Mouse (Mus musculus) liver, postnatal 0 days (tissue): ENCODE data around the gene Tshz2. TPM values are rescaled to one million over a fixed set of nuclear protein-coding genes. Genes with fewer than 3 reads are reported as not detected.

Source experiments
- ATAC-seq: fragments of 200-750 bp; cut with Nextera tagmentation; 2 replicates; pipeline ENCODE4 v1.8.0; 2017; ENCODE audit warnings: mild to moderate bottlenecking, moderate library complexity
- DNase-seq: peaks from one replicate; pipeline ENCODE4 v3.0.0-alpha.2; 2016
- H3K27ac ChIP-seq: fragments of 300-500 bp; sonication (generic); 2 replicates; pipeline ENCODE4 v1.5.1; 2014; ENCODE audit warnings: antibody characterized with exemption, moderate library complexity, mild to moderate bottlenecking, low read depth
- H3K27me3 ChIP-seq: fragments of 300-500 bp; sonication (generic); 2 replicates; pipeline ENCODE4 v1.6.1; 2014; ENCODE audit warnings: low read length, control low read depth, mixed read lengths; ENCODE audit not compliant: insufficient read depth
- H3K36me3 ChIP-seq: fragments of 300-500 bp; sonication (generic); replicated peaks from 2 replicates; pipeline ENCODE4 v1.6.1; 2014; ENCODE audit warnings: mild to moderate bottlenecking, control low read depth, low read length, moderate library complexity, mixed read lengths; ENCODE audit not compliant: insufficient read depth
- H3K4me1 ChIP-seq: fragments of 300-500 bp; sonication (generic); 2 replicates; pipeline ENCODE4 v1.6.1; 2014; ENCODE audit warnings: antibody characterized with exemption, mild to moderate bottlenecking, control low read depth; ENCODE audit not compliant: insufficient read depth
- H3K4me2 ChIP-seq: fragments of 300-500 bp; sonication (generic); 2 replicates; pipeline ENCODE4 v1.6.1; 2014; ENCODE audit warnings: low read depth, mild to moderate bottlenecking, low read length, moderate library complexity, mixed read lengths
- H3K4me3 ChIP-seq: fragments of 300-500 bp; sonication (generic); 2 replicates; pipeline ENCODE4 v1.5.1; 2014; ENCODE audit warnings: low read depth, low read length
- H3K9ac ChIP-seq: fragments of 300-500 bp; sonication (generic); replicated peaks from 2 replicates; pipeline ENCODE4 v1.6.1; 2014; ENCODE audit warnings: mild to moderate bottlenecking, moderate library complexity
- H3K9me3 ChIP-seq: fragments of 300-500 bp; sonication (generic); 2 replicates; pipeline ENCODE4 v1.6.1; 2016; ENCODE audit warnings: mild to moderate bottlenecking, control low read depth, low read length, mixed read lengths
- CTCF ChIP-seq: sonication (generic); IDR thresholded peaks from 2 replicates; pipeline ENCODE4 v1.5.1; 2016; ENCODE audit warnings: antibody characterized with exemption, low read depth
- EP300 ChIP-seq: IDR thresholded peaks from 2 replicates; pipeline ENCODE4 v1.6.1; 2016; ENCODE audit warnings: antibody characterized with exemption, low read depth, mild to moderate bottlenecking
- WGBS: fragments of 180-500 bp; shearing (Covaris S2); extraction: QIAGEN DNeasy Blood & Tissue Kit; methylation state at CpG from one replicate; pipeline ENCODE4 v1.1.7; 2014; ENCODE audit not compliant: insufficient replicate concordance; 5-methylcytosine and 5-hydroxymethylcytosine counted together
- polyA plus RNA-seq: library from polyadenylated mRNA; unstranded; fragments of >200 nt; fragmentation: Nextera tagmentation; extraction: Ambion mirVana; gene quantifications from 2 replicates; pipeline ENCODE4 v1.2.1, GENCODE M21; 2015

The Tshz2 gene
- polyA plus RNA-seq, 1 experiment from 2014 or later = 1.5 TPM

DNA sequence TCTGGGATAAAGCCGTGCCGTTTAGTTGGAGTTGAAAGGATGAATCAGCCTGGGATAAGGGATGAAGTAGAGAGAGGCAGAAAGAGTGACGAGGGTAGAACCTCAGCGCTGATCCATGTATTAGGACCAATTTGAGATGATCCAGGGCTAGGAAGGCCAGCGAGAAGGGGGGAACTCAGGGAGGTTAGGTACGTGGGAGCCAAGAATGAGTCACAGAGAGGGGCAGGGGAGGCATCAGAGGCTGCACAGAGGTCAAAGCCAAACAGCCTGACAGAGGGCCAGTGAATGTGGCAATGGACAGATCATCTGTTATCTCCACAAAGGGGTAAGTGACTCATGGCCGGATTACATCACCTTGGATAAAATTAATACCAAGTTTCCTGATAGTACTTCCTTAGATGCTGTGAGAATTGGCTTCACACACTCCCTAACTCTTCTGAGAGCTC, 97.8 kb downstream of the Tshz2 start:
- no peaks in the 10 kb centered on the region for H3K27me3 ChIP-seq
- H3K4me2 ChIP-seq = no peak overlapping the region
- H3K9ac ChIP-seq = no peak overlapping the region
- no peaks in the 10 kb centered on the region for H3K36me3 ChIP-seq
- no peak overlapping the region for H3K27ac ChIP-seq
- 61% methylated on average over 7 of the region's 7 CpGs for WGBS
- peaks cover 8% of the 10 kb centered on the region; the same call in 1 of the 2 replicates for H3K4me1 ChIP-seq
- TF ChIP-seq EP300 (no peak), CTCF (no peak)
- no peaks in the 10 kb centered on the region for H3K9me3 ChIP-seq
- DNase-seq = peak; percentile 27
- no peak overlapping the region for H3K4me3 ChIP-seq
- peak; percentile 85 for ATAC-seq

DNA sequence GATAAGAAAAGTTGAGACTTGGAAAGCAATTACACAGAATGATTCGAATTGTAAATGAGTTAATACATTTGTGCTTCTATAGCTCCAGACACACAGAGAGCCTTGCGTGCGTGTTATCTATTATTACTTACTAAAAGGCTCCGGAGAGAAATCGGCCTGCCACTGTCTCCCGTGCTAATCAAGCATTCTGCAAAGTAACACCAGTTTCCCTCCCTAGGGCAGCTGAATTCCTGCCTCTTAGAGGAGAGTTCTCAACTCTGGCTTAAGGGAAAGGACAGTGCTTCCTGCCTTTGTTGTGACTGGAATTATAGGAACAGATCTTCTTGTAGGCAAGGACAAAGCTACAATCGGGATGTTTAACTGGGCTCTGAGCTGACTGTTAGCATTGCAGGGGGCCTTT, 101.2 kb downstream of the Tshz2 start:
- WGBS = 61% methylated on average over 7 of the region's 7 CpGs
- ATAC-seq (no peak), DNase-seq (no peak)
- H3K36me3 ChIP-seq = no peaks in the 10 kb centered on the region
- no peak overlapping the region for H3K4me3 ChIP-seq
- no peak overlapping the region for H3K9ac ChIP-seq
- H3K9me3 ChIP-seq = no peaks in the 10 kb centered on the region
- peaks cover 4% of the 10 kb centered on the region; the same call in 1 of the 2 replicates for H3K4me1 ChIP-seq
- no peak overlapping the region for H3K4me2 ChIP-seq
- no peak for TF ChIP-seq EP300
- no peak for TF ChIP-seq CTCF
- H3K27me3 ChIP-seq = no peaks in the 10 kb centered on the region
- H3K27ac ChIP-seq = no peak overlapping the region

DNA sequence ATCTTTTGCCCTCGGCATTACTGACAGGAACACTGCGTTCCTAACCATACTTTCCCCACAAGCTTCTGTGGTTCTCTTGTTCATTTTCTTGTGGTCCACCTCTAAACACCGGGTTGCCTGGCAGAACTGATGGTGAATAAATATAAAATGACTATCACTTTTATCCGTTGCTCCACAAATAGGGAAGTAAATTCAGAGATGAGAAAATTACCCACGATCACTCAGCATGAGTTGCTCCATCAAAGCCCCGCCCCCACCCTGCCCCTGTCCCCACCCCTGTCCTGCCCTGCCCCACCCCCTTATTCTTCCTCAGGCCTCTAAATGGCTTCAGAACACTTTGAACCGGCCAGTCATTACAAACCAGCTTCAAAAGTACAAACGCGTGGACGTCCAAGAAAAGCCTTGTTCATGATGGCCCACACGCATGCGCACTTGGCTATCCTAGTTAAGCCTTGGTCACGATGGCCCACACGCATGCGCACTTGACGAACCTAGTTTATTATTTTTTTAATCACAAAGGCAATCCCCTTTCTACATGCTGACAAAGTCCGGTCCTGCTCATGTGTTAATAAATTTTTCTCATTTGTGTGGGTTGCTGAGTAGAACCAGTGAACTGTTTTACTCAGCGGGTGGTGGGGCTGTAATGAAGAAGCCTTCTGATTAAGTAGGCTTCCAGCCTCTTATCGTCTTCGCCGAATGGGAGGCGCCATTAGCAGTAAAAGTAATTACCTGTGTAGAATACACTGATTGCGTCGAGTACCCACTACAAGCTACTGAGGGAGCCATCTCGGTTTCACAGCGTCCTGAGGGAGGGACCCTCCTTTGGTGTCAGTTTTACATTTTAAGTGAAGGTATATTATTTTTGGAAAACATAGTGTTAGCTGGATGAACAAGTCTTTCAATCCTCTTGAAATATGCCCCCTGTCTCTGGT, 102.9 kb downstream of the Tshz2 start:
- DNase-seq = no peak
- Histone ChIP-seq H3K27ac (no peak overlapping the region), H3K9me3 (no peaks in the 10 kb centered on the region), H3K9ac (no peak overlapping the region), H3K36me3 (no peaks in the 10 kb centered on the region), H3K4me1 (no peaks in the 10 kb centered on the region), H3K4me2 (no peak overlapping the region), H3K27me3 (no peaks in the 10 kb centered on the region), H3K4me3 (no peak overlapping the region)
- WGBS = 79% methylated on average over 26 of the region's 26 CpGs
- TF ChIP-seq EP300 (no peak), CTCF (no peak)
- no peak for ATAC-seq

DNA sequence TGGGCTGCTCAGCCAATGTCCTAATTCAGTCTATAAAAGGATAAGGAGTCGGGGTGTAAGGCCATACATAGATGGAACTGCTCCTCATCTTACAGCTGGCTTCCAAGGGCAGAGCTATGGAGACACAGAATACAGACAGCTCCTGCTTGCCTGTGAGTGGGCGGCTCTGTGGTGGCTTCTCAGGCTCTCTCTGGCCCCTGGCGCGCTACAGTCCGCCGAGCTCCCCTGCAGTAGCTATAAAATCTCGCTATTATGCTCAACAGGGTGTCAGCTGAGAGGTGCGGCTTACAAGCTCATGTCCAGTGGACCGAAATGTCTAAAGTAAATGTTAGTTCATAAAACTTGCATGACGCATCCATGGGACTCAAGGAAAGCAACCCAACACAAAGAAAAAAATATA, 108.2 kb downstream of the Tshz2 start:
- Histone ChIP-seq H3K4me2 (no peak overlapping the region), H3K4me1 (peaks cover 5% of the 10 kb centered on the region; the same call in 1 of the 2 replicates), H3K27me3 (no peaks in the 10 kb centered on the region), H3K9ac (no peak overlapping the region), H3K27ac (no peak overlapping the region), H3K9me3 (no peaks in the 10 kb centered on the region), H3K36me3 (no peaks in the 10 kb centered on the region), H3K4me3 (no peak overlapping the region)
- DNase-seq (no peak), ATAC-seq (no peak)
- WGBS = 85% methylated on average over 10 of the region's 10 CpGs
- no peak for TF ChIP-seq EP300
- no peak for TF ChIP-seq CTCF

DNA sequence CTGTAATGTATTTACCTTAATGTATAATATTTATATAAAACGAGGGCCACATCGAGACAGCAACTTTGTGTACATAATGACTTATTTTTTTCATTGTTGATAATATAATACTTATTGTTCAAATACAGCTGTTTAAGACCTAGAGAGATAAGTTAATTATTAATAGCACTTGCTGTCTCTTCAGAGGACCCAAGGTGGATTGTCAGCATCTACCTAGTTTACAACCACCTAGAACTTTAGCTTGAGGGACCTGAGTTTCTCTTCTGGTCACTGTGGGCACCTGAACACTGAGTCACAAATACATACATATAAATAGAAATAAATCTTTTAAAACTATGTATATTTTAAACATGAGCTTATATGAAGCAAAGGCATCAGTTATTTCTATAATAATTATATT, 110.0 kb downstream of the Tshz2 start:
- no peaks in the 10 kb centered on the region for H3K36me3 ChIP-seq
- no peak overlapping the region for H3K4me3 ChIP-seq
- no peak for ATAC-seq
- WGBS = 55% methylated on average over 2 of the region's 2 CpGs
- no peak overlapping the region for H3K27ac ChIP-seq
- peaks cover 5% of the 10 kb centered on the region; the same call in 1 of the 2 replicates for H3K4me1 ChIP-seq
- no peak for TF ChIP-seq EP300
- no peak for TF ChIP-seq CTCF
- no peaks in the 10 kb centered on the region for H3K9me3 ChIP-seq
- no peak overlapping the region for H3K9ac ChIP-seq
- no peaks in the 10 kb centered on the region for H3K27me3 ChIP-seq
- no peak for DNase-seq
- H3K4me2 ChIP-seq = no peak overlapping the region

DNA sequence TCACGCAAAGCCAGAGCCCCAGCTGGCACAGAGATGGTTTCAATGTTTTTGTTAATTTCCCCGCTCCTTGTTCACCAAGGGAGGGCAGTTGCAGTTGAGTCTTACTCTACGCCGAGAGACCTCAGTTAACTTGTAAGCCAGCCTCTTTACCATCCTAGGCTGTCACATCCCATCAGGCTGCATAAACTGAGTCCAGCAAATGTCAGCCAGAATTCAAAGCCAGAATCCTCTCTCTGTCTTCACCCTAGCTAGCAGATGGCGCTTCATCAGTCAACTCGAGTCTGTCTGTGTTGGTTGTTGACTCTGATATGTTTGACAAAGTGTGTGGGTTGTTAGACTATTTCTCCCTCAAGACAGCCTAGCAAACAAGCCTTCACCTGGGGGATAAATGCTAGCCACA, 110.5 kb downstream of the Tshz2 start:
- Histone ChIP-seq H3K27me3 (no peaks in the 10 kb centered on the region), H3K27ac (no peak overlapping the region), H3K9ac (no peak overlapping the region), H3K4me3 (no peak overlapping the region), H3K9me3 (no peaks in the 10 kb centered on the region), H3K4me2 (no peak overlapping the region), H3K36me3 (no peaks in the 10 kb centered on the region), H3K4me1 (peaks cover 5% of the 10 kb centered on the region; the same call in 1 of the 2 replicates)
- TF ChIP-seq EP300 (no peak), CTCF (no peak)
- ATAC-seq (no peak), DNase-seq (no peak)
- WGBS = 62% methylated on average over 6 of the region's 6 CpGs
